Mouse (Mus musculus): ENCODE measurements around the gene Ahctf1.
"Not testable (repeated sequence)": the region's sequence is repeated elsewhere in the genome, so short reads cannot be mapped to it uniquely, and the experiment has no call there.

Ahctf1 gene

DNA sequence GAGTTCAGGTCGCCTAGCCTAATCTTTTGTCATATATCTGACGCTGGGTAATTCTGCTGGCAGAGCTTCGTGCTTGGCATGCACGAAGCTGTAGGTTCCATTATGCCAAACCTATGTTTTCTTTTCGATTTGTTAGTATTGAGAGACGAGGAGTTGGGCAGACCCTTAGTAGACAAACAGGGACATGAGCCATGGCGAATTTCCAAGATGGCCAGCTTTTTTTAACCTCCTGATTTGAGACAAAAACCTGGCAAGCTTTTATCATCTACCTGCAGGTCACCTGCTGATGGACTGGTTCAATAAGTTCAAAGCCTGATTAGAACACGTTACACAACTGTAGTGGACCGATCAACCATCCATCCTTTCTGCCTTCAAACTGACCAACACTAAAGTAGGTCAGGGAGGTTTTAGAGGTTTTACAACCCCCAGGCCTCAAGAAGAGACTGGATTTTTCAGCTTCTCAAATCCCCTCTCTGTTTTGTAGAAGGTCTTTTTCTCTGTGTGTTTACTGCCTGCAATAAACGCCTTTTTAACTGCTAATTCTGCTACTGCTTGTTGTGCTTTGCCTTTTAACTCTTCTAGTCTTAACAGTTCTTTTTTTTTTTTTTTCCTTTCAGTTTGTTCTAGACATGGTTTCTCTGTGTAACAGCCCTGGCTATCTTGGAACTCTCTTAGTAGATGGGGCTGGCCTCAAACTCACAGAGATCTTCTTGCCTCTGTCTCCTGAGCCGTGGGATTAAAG, 831 bp upstream of the Ahctf1 start:
- DNase-seq (ENCODE audit: low spot score): no peak

DNA sequence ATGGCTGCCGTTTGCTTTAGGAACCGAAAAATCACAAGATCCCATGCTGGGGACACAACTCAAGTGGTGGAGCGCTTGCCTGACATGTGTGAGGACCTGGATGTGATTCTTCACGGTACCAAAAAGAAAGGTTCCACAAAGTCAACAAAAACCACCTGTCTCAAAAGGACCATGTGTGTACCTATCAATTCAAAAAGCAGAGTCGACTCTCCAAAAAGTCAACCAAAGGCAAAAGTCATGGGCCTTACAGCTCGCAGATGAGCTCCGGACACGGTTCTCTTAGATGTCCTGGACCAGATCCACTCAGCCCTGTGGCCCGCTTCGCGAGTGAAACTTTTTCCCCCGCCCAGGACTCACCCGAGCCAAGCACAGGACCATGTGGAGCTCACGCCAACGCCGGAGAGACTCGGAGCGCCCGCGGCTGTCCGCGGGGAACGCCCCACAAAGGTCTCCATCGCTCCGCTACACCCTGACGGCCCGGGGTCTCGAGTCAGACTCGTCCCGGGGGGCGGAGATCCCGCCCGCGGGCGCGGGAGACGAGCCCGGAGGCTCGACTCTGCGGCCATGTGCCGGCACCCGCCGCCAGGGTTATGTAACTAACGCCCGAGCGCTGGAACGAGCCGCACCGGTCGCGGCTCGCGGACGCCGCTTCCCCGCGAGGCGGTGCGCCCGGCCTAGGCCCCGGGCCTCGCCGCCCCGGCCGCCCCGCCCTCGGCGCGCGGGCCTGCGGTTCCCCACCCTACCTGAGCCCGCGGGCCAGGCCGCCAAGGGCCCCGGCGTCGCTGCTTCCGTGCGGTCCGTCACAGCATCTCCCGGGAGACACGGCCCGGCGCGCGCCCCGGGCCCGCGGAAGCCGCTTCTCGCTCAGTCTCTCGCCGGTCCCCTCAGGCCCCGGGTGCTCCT, 619 bp downstream of the Ahctf1 start, which contains the start of gene Gm10518:
Gene Gm10518, plus strand, starts transcription at position 767 of the 903 bp plus-strand sequence.
- peak; percentile 66 for DNase-seq (ENCODE audit: low spot score)

DNA sequence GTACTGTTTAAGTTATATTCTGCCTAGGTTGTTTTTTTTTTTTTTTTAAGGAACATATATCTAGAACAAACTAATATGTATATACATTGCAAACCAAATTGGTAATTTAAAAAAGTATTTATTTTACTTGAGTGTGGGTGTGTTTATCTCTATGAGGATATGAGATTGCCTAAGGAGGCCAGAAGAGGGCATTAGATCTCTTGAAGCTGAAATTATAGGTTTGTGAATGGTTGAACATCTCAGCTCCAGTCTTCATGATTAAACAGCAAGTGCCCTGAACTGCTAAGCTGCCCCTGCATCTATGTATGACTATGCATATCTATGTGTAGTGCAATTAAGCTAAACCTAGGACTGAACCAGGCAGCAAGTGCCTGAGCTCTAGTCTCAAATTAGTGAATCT, 4.7 kb downstream of the Ahctf1 start:
- no peak for DNase-seq (ENCODE audit: low spot score)

DNA sequence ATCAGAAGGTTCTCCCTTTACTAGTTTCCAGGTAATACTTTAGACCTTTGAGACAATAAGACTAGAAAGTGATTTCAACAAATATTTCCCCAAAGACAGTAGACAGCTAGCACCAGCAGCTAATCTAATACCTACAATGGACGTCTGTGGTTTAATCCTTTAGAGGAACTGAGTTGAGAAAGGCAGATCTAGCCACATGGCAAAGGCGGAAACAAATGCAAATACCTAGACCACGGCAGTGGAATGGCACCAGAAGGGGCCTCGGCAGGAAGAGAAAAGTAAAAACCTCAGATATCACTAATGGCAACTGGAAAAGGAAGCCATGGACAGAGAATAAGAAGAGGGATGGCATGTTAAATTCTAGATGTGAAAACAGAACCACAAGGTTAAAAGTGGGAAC, 16.2 kb downstream of the Ahctf1 start:
- no peak for DNase-seq (ENCODE audit: low spot score)

DNA sequence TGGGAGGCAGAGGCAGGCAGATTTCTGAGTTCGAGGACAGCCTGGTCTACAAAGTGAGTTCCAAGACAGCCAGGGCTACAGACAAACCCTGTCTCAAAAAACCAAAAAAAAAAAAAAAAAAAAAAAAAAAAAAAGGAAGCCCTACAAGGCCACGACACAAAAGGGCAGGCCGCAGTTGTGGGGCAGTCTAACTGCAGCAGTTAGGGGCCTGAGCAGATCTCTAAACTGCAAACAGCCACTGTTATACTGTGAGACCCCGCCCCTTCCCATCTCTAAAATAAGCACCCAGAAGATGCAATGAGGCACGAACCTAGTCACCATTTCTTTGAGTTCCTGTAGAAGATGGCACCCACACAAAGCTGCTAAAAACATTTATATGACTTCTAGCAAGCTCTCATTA, 18.0 kb downstream of the Ahctf1 start:
- DNase-seq (ENCODE audit: low spot score): no peak

DNA sequence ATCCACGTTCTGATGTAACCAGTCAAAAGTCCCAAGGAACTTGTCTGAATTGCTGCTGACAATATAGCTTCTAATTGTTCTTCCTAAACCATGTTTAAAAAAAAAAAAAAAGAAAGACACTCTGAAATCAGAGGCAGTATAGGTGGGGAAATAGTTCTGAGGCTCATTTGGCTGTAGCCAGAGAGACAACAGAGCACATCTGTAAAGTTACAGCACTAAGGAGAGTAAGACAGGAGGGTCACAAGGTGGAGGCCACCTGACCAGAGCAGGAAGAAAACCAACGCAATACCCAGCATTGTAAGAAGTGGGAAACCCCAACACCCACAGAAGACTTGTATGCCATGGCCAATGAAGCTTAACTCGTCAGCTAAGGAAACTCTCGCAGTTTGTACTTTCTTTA, 19.4 kb downstream of the Ahctf1 start:
- no peak for DNase-seq (ENCODE audit: low spot score)

DNA sequence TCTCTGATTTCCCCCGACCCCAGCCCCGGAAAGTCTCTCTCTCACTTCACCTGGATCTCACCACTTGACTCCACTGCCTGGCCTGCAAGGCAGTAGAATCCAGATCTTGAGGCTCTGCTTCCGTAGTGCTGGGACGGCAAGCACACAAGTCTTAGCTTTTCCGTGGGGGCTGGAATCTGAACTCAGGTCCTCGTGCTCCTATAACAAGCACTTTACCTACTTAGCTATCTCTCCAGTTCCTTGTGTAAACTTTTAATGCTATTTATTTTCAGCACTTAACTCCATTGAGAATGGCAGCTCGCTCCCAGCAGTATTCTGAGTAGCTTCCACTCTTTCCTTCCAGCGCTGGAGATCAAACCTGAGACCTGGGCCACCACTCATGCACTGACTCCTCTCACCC, 26.6 kb downstream of the Ahctf1 start:
- DNase-seq (ENCODE audit: low spot score): no peak

DNA sequence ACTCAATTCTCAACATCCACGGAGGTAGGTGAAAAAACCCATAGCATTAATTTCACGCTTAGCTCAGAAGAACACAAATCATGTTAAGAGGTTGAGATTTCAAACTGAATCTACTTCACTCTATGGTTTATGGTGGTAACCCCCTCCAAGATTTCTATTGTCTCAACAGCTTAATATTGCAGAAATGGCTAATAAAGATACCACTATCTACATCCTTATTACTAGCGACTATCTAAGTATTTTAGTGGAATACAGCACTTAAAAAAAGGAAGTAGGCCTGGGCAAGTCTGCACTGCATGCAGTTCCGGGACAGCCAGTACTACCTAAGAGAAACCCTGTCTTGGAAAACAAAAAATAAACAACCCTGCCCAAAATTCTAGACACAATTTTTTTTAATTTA, 42.9 kb downstream of the Ahctf1 start:
- DNase-seq (ENCODE audit: low spot score): no peak

DNA sequence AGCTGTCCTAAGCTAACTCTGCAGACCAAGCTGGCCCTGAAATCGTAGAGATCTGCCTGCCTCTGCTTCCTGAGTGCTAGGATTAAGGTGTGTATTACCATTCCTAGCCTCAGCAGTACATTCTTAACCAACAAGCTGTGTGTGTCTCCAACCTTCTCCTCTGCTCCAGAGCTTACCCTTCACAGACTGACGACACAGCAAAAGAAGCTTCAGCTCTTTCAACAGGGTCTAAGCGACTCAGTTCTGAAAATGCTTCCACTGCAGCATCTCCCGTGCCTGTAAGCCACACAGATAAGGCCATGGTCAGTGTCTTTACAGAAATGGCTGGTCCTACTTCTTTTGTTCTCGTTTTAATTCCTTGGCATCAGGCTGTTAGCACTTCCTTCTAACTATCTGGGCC, 43.4 kb downstream of the Ahctf1 start:
- no peak for DNase-seq (ENCODE audit: low spot score)

DNA sequence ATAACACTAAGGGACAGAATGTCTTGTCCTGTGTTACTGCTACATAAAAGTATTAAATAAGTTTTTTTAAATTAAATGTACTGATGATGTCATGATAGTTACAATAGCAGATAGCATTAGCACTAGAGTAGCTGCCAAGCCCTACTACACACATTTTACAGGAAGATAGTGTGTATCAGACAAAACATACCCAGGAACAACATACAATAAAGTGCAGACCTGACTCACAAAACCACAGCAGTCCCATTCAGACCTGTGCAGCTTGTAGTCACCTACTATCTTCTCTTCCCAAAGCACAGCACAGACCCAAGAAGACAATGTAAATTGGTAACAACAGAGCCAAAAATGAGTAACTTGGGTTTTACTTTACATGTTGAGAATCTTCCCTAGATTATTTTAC, 47.0 kb downstream of the Ahctf1 start:
- no peak for DNase-seq (ENCODE audit: low spot score)

DNA sequence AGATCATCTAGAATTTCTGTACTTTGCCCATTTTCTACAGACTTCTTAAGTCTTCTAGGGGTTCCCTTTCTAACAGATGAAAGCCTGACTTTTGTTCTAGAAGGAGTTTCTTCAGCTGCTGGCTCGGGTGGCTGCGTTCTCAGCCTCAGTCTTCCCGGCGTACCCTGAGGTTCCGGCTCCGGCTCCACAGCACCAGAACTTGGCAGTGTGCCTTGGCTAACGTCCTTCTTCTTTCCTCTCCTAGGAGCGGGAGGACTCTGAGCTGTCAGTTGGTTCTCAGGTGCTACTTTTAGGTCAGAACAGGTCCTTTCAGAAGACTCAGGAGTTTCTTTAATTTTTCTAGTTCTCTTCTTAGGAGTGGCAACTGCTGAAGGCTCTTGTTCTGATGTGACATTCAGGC, 50.5 kb downstream of the Ahctf1 start:
- no peak for DNase-seq (ENCODE audit: low spot score)

DNA sequence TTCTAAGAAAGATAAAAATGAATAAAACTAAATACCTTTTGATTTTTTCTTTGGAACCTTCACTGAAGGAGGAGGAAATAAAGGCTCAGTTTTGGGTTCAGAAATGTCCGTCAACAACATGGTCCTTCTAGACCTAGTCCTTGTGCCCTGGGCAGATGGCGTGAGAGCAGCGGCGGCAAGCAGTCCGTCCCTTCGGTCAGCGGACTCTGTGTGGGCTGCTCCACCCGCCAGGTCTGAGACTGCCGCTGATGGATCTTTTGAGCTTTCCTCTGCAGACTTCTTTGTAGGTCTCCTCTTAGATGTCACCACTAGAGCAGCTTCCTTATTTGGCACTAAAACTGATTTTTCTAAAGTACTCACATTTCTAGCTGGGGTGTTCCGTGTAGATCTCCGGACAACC, 51.2 kb downstream of the Ahctf1 start:
- no peak for DNase-seq (ENCODE audit: low spot score)

DNA sequence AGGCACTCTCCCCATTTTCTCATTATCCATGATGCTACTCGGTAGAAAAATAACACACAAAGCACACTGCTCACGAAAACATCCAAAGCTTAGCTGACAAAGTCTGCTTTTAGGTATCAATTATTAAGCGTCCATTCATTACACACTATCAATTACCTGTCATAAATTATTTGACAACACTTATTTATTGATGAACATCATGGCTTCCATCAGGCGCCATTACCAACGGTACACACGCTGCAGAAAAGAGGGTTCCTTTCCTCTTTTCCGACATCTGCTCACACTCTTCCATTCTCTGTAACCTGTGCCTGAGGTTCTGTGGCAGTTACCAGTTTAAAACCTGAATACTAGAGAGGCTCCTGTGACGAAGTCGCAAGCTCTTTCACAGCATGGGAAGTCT, 58.3 kb downstream of the Ahctf1 start, which contains the start of gene Kif28:
Gene Kif28, minus strand, starts transcription at position 101 of the 400 bp plus-strand sequence.
- no peak for DNase-seq (ENCODE audit: low spot score)

DNA sequence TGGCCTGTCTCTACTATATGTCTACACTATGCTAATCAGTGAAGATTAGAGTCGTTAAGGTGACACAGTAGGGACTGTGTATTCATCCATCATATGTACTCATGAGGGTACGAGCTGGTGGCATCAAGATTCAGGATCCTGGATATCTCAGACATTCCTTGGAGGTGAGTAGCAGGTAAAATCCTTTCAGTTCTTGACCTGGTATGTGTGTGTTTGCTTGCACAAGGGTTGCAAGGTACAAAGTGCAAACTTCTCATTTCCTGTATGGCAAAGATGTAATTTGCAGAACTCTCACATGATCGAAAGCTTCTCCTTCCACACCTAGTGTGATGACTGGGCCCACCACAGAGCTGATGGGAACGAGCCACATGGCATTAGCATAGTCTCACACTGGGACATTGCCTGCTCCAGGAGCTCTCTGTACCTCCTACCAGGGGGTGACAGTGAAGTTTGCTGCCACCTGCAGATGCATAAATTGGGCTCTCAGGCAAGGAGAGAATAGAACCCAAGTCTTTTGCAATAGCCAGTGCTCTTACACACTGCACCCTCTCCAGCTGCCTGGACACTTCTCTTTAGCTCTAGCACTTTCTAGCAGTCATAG, 59.8 kb downstream of the Ahctf1 start:
- DNase-seq (ENCODE audit: low spot score): no peak

DNA sequence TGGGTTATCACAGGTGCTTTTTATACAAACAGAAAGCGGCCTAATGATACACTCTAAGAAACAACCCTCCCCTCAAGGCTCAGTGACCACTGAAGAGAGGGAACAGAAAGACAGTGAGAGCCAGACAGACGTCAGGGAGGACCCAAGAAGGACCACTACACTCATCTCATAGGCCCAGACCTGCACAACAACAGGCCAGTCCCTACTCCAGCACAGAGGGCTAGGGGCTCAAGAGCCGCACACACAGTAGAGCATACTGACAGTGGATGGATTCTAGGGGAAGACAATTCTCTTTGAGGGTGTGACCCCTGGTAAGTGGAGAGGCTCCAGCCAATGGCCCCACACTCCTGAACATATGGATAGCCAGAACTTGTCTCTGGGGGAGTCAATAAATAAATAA, 67.0 kb downstream of the Ahctf1 start:
- no peak for DNase-seq (ENCODE audit: low spot score)

DNA sequence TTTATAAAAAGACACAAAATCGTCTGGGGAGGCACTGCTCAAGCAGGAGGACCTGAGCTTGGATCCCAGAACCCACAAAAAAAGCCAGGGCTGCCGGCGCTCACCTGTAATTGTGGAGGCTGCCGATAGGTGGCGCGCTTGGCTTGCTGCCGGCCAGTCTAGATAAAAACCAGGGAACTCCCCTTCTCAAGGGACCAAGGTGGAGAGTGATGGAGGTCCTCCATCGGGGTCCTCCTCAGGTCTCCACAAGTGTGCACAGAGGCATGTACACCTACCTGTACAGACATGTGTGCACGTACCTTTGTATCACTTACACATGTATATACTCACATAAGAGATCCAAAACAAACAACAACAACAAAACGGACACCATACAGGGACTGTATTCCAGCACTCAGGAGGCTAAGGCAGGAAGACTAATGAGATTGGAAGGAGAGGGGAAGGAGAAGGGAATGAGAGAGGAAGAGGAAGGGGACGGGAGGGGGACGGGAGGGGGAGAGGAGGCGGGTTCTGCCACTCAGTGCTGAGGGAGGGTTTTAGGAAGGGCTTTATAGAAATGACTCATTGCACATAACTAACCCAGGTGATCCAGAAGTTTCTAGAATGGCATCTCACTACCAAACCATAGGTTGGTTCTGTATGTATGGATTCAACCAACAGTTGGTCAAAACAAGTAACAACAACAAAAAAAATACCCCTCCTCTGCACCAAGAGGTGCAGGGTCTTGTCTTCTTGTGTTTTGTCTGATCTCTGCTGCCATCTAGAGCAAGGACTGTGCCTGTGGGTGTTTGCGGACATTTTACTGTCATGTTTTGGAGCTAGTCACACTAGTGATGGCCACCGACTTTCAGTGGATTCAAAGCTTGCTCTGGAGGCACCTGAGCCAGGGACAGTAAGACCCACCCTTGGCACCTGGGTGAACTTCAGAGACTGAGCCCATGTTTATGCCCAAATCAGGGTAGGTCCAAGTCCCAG, 68.7 kb downstream of the Ahctf1 start:
- peak; percentile 12 for DNase-seq (ENCODE audit: low spot score)

DNA sequence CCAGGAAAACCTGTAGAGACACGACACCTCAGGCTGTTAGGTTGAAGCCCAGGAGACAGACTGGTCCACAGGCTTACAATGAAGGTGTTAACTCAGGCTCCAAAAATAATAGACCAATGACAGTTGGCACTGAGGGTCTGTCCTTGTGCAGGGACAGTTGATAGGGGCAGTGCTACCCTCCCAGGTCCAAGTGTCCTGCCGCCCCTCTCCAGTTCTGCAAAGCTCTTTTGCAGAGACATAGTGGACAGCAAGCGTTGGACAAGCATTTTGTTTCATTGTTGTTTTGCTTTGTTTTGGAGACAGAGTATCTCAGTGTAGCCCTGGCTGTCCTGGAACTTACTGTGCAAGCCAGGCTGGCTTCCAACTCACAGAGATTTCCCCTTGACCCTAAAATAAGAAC, 72.1 kb downstream of the Ahctf1 start:
- no peak for DNase-seq (ENCODE audit: low spot score)

DNA sequence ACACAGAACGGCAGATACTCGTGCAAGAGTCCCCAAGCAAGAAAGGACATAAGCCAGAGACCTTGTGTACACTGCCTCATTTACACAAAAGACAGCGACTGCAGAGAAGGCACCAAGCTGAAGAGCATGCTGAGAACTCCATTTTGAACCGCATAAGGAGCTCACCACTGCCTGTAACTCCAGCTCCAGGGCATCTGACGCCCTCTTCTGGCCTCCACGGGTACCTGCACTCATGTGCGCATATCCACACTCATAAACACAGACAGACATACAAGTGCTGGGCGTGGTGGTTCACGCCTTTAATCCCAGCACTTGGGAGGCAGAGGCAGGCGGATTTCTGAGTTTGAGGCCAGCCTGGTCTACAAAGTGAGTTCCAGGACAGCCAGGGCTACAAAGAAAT, 74.8 kb downstream of the Ahctf1 start:
- no peak for DNase-seq (ENCODE audit: low spot score)

DNA sequence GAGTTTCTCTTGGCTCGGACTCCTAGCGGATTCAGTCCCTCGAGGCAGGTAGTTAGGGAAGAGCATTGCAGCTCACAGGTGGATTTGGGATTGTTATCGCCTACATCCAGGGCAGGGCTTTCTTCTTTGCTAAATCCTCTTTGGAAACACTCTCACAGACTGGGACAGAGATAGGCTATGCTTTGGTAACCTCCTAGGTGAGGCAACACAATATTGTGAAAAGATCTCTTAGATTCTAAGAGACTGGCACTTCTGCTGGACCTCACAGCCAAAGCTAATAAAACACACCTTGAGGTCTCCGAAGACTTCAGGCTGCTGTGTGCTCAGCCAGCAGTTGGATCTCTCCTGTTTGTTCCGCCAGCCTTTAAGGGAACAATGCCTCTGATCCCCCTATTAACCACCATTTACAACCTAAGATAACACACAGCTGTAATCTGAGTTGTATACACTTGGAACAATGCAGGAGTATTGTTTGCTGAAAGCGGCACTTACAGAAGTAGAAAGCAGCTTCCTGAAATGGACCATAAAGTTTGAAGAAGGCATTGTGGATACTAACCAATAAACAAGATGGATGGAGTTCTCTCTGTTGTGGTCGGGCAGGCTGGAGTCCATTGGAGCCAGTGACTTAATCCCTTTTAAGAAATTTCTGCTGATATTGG, 80.5 kb downstream of the Ahctf1 start:
- DNase-seq (ENCODE audit: low spot score): no peak

DNA sequence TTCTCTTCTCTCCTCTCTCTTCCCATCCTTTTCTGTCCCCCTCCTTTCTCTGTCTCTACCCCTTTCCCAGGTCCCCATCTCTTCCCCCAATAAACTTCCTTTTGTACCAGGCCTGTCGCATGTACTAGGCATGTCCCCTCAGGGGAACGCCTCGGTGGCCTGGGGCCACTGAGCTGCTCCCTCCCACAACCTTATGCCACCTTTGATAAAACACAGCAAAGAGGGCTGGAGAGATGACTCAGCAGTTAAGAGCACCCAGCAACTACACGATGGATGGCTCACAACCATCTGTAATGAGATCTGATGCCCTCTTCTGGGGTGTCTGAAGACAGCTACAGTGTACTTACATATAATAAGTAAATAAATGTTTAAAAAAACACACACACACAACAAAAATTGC, 87.7 kb downstream of the Ahctf1 start:
- DNase-seq (ENCODE audit: low spot score): no peak

DNA sequence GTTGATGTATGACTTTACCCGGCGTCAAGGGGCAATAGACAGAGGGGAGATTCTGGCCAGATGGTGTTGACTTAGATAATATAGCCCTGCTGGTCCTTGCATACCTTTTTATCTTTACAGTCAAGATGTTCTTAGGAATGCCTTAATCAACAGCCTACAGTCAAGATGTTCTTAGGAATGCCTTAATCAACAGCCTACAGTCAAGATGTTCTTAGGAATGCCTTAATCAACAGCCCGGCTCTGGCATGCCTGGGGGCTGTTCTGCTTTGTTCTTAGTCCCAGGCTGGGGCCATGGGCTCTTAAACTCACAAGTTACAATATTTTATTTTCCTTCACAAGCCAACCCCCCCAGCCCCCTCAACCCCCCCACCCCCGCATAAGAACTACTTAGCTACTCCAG, 88.2 kb downstream of the Ahctf1 start:
- DNase-seq (ENCODE audit: low spot score): not testable (repeated sequence)

All from adipocyte (in vitro differentiated cells).